Mouse (Mus musculus) megakaryocyte, embryonic 14.5 days (primary cell): ENCODE results near the gene Cgnl1.

Source experiments
- FLI1 ChIP-seq: IDR thresholded peaks from 2 replicates; pipeline ENCODE4 v1.6.1; 2012; ENCODE audit warnings: low read length, inconsistent platforms, mixed read lengths
- GATA1 ChIP-seq: IDR thresholded peaks from 3 replicates; pipeline ENCODE4 v1.6.1; 2012; ENCODE audit warnings: mixed read lengths, low read length, inconsistent platforms, borderline replicate concordance

DNA sequence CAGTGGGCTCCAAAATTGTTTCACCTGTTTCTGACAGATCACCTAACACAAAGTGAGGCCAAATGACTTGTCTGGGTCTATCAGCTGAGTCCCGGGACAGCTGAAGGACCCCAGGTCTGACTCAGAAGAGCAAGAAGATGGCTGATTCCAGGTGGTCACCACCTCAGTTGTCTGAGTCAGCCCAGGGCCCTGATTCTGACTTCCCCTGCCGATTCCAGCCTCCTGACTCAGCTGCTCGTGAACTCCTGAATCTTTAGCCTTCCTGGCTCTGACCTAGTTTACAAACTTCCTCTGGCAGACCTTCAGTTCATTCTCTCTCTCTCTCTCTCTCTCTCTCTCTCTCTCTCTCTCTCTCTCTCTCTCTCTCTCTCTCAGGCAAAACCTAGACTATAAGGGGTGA, 86.6 kb downstream of the Cgnl1 start:
- TF ChIP-seq GATA1 (no peak), FLI1 (no peak)
